Mouse (Mus musculus) liver, postnatal 0 days (tissue): ENCODE data around the gene Ubl7.

Experiments
- CTCF ChIP-seq: sonication (generic); IDR thresholded peaks from 2 replicates; pipeline ENCODE4 v1.5.1; 2016; ENCODE audit warnings: antibody characterized with exemption, low read depth
- EP300 ChIP-seq: IDR thresholded peaks from 2 replicates; pipeline ENCODE4 v1.6.1; 2016; ENCODE audit warnings: antibody characterized with exemption, low read depth, mild to moderate bottlenecking

GRCm38 (mm10) chr9:57961863-57962778, 51.3 kb downstream of the Ubl7 start:
- no peak for TF ChIP-seq CTCF
- no peak for TF ChIP-seq EP300
